Mouse (Mus musculus) bone marrow, adult 2 months (tissue): ENCODE measurements around the gene Spock1.

ENCODE experiments used
- CTCF ChIP-seq: fragments of 200-500 bp; IDR thresholded peaks from 2 replicates; pipeline ENCODE4 v1.5.1; 2011; ENCODE audit warnings: low read length, control low read depth; ENCODE audit not compliant: control insufficient read depth, insufficient read depth
- POLR2A ChIP-seq: fragments of 200-500 bp; IDR thresholded peaks from 2 replicates; pipeline ENCODE4 v1.6.1; 2011; ENCODE audit warnings: low read depth, mild to moderate bottlenecking, control low read depth, low read length, borderline replicate concordance; ENCODE audit not compliant: control insufficient read depth

DNA sequence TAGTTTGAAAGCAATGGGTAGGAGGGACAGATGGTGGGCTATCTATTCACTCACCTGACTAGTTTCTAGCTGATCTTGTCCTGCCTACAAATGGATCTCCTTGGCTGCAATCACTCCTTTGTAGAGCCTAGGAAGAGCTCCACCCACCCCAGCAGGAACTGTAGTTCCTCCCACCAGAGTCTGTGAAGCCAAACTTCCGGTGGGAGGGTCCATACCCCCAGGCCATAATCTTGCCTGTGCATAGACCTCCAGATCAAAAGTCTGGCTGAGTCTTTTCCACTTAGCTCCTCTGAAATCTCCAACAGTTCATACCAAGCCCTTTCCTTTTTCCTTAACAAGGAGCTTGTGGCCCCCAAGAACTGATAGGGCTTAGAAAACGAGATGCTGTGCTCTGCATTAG lies 78.0 kb downstream of the Spock1 start:
- TF ChIP-seq POLR2A (no peak), CTCF (no peak)
